Mouse (Mus musculus) spleen, adult 2 months (tissue): ENCODE measurements at regions not wholly inside any gene's neighbourhood (a gene's known extent, or its start where the extent isn't known, plus 50 kb on each side); places are given as distances from the start of the nearest gene placed in this dataset.

ENCODE experiments used
- CTCF ChIP-seq: fragments of 200-500 bp; IDR thresholded peaks from 2 replicates; pipeline ENCODE4 v1.5.1; 2011; ENCODE audit warnings: mild to moderate bottlenecking, inconsistent platforms; ENCODE audit not compliant: insufficient read depth, insufficient read length, insufficient replicate concordance; ENCODE audit errors: extremely low read depth
- POLR2A ChIP-seq: fragments of 200-500 bp; IDR thresholded peaks from 2 replicates; pipeline ENCODE4 v1.6.1; 2011; ENCODE audit warnings: low read depth, low read length, inconsistent platforms

- no peak for TF ChIP-seq CTCF
- no peak for TF ChIP-seq POLR2A
Observed at GRCm38 (mm10) chr14:105767100-105767499, 129.5 kb downstream of the Spry2 start.
